Mouse (Mus musculus): ENCODE measurements around the gene Gm17651. TPM values are rescaled to one million over a fixed set of nuclear protein-coding genes. Genes with fewer than 3 reads are reported as not detected.

Gm17651 gene
- polyA plus RNA-seq (2017; shearing (Covaris generic)), result not detected

DNA sequence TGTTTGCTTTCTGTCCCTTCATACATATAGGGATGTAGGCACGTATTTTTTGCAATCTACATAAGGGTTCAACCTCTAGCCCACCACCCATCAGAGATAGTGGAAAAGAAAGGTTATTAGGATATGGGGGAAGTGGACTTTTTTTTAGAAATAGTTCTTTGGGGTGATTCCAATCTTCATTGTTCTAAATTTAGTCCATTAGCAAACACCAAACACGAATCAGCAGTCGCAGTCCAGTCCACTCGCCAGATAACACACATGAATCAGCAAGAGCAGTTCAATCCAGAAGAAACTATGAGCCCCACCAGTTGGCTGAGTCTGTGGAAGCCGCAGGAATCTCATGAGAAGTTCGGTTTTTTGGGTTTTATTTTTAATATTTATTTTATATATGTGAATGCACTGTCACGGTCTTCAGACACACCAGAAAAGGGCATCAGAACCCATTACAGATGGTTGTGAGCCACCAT, at the start of gene Gm17651:
TSS of gene Gm17651 (minus strand) at position 51 of the 467 bp plus-strand sequence.

DNA sequence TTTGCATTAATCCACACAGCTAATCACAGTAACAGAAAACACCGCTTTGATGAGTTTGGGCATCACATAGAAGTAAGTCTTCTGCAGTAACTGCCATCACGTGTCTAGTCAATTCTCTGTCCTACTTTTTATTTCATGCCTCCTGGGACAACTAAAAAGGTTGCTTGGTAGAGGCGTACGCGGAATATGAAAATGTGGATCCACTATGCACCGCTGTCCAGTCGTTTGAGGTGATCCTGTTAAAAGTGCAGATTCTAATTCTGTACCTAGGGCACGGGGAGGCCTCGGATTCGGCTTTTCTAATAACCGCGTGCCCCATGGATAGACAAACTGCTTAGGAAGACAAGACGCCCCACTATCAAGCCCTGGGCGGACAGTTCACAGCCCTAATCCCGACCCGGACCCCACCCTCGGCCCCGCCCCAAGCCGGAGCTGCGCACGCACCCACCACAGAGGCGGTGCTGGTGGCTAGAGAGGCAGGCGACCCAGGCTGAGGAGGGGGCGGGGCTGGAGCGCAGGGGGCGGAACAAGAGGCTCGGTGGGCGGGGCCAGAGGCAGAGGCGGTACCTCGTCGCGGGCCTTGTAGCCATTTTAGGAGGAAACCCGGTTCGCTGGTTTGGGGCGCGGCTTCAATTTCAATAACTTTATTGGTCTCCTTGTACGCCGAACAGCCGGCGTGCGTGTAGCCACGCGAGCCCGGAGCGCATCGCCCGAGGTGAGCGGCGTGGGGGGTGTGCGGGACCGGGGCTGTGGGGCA, 16.7 kb downstream of the Gm17651 start, which contains the start of gene Prkab2:
TSS of gene Prkab2 (plus strand) at position 539 of the 757 bp plus-strand sequence.

DNA sequence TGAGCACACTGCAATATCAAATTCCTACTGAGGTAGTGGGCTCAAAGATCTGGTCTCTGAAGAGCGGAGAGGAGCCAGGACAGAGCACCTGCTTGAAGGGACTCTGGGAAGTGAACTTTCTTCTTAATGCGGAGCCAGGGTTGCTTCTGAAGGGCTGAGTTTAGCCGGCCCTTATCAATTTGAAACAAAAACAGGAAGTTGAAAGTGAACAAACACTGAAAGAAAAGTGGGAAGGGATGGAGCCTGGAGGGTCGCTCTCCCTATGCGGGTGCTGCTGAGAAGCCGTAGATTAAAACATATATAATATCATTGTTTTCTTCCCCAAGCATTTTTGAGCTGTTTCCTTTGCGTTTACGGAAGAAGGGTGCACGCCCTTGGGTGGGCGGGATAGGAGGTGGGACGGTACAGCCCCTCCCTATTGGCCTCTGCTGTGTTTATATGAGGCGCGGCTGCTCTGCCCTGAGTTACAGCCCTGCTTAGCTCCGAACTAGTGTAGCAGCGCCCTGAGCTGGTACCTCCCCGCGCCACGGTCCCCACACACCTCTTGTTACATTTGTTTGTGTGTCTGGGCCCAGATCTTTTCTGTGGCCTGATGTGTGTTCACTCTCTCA, 46.0 kb downstream of the Gm17651 start, which contains the start of gene Fmo5:
TSS of gene Fmo5 (plus strand) at position 414 of the 611 bp plus-strand sequence.

Other genes starting within 250 kb of the Gm17651 start
- 32.3 TPM for gene Chd1l, start 64.5 kb downstream of the Gm17651 start, polyA plus RNA-seq (2017; shearing (Covaris generic))
- gene Fmo5, start 45.9 kb downstream of the Gm17651 start, polyA plus RNA-seq (2017; shearing (Covaris generic)), result 16.8 TPM
- gene Prkab2, start 16.5 kb downstream of the Gm17651 start, polyA plus RNA-seq (2017; shearing (Covaris generic)), result 4.1 TPM
- 26.2 TPM for gene Pde4dip, start 214.0 kb upstream of the Gm17651 start, polyA plus RNA-seq (2017; shearing (Covaris generic))
- 122 TPM for gene Sec22b, start 226.5 kb upstream of the Gm17651 start, polyA plus RNA-seq (2017; shearing (Covaris generic))